Mouse (Mus musculus): ENCODE data around the gene Apon.

GRCm38 (mm10) chr10:128283604-128284579 lies 30.0 kb downstream of the Apon start:
- TF ChIP-seq CTCF (IDR thresholded peaks at IDR 0.05; ENCODE audit: low read depth) = peak; percentile 80
- no peak for TF ChIP-seq EP300 (IDR thresholded peaks at IDR 0.05; ENCODE audit: low read depth)

Measured in liver, postnatal 0 days (tissue).